Mouse (Mus musculus) liver, adult 2 months (tissue): ENCODE data around the gene Fubp3. TPM values are rescaled to one million over a fixed set of nuclear protein-coding genes. Genes with fewer than 3 reads are reported as not detected.

Experiments
- DNase-seq: peaks from one replicate; pipeline ENCODE4 v3.0.0-alpha.2; 2011; ENCODE audit warnings: low read depth, low spot score; ENCODE audit errors: extremely low read depth
- H3K27ac ChIP-seq: fragments of 200-500 bp; replicated peaks from 2 replicates; pipeline ENCODE4 v1.5.1; 2012; ENCODE audit warnings: low read depth, mild to moderate bottlenecking, control low read depth, inconsistent platforms, low read length; ENCODE audit not compliant: insufficient read depth
- H3K27me3 ChIP-seq: fragments of 200-500 bp; 2 replicates; pipeline ENCODE4 v1.6.1; 2012; ENCODE audit warnings: mild to moderate bottlenecking, moderate library complexity, low read length, inconsistent platforms; ENCODE audit not compliant: control insufficient read depth, insufficient read depth
- H3K36me3 ChIP-seq: fragments of 200-500 bp; 2 replicates; pipeline ENCODE4 v1.6.1; 2012; ENCODE audit warnings: low read length, inconsistent platforms; ENCODE audit not compliant: control insufficient read depth, insufficient read depth
- H3K4me1 ChIP-seq: fragments of 200-500 bp; 2 replicates; pipeline ENCODE4 v1.6.1; 2011; ENCODE audit warnings: low read length; ENCODE audit not compliant: control insufficient read depth, insufficient read depth
- H3K4me3 ChIP-seq: fragments of 200-500 bp; 2 replicates; pipeline ENCODE4 v1.5.1; 2011; ENCODE audit warnings: low read depth, mild to moderate bottlenecking, control low read depth, low read length, moderate library complexity; ENCODE audit not compliant: insufficient read depth
- H3K79me2 ChIP-seq: fragments of 200-500 bp; 2 replicates; pipeline ENCODE4 v1.6.1; 2012; ENCODE audit warnings: inconsistent platforms, mild to moderate bottlenecking, low read length, moderate library complexity; ENCODE audit not compliant: control insufficient read depth, insufficient read depth
- H3K9ac ChIP-seq: fragments of 200-500 bp; 2 replicates; pipeline ENCODE4 v1.6.1; 2012; ENCODE audit warnings: low read depth, mild to moderate bottlenecking, control low read depth, inconsistent platforms, low read length
- CTCF ChIP-seq: fragments of 200-500 bp; IDR thresholded peaks from 2 replicates; pipeline ENCODE4 v1.5.1; 2011; ENCODE audit warnings: low read depth, low read length, control low read depth
- POLR2A ChIP-seq: fragments of 200-500 bp; IDR thresholded peaks from 2 replicates; pipeline ENCODE4 v1.6.1; 2011; ENCODE audit warnings: low read length, control low read depth; ENCODE audit not compliant: insufficient read depth; ENCODE audit errors: extremely low read depth
- WGBS: fragments of 180-500 bp; shearing (Covaris S2); methylation state at CpG from one replicate; pipeline ENCODE4 v1.1.7; 2018; 5-methylcytosine and 5-hydroxymethylcytosine counted together
- polyA plus RNA-seq: library from polyadenylated mRNA; depleted of rRNA; stranded (reverse); fragments of >200 nt; gene quantifications from 2 replicates; pipeline ENCODE4 v1.2.3, GENCODE M21; 2012
- total RNA-seq: library from RNA; depleted of rRNA; stranded (reverse); fragments of >200 nt; gene quantifications from 2 replicates; pipeline ENCODE4 v1.2.3, GENCODE M21; 2014

The Fubp3 gene
- total and polyA plus RNA-seq, 2 experiments: 16.3 to 19.1 TPM

GRCm38 (mm10) chr2:31638581-31639465 is 66.4 kb downstream of the Fubp3 start:
- peaks cover 66% of the 10 kb centered on the region for H3K27me3 ChIP-seq
- H3K79me2 ChIP-seq: no peaks in the 10 kb centered on the region
- DNase-seq: no peak
- TF ChIP-seq CTCF: no peak
- no peak for TF ChIP-seq POLR2A
- H3K4me1 ChIP-seq: peaks cover 4% of the 10 kb centered on the region; the same call in 1 of the 2 replicates
- 6% methylated on average over 32 of the region's 34 CpGs for WGBS
- H3K9ac ChIP-seq: no peak overlapping the region
- H3K4me3 ChIP-seq: no peak overlapping the region
- H3K36me3 ChIP-seq: no peaks in the 10 kb centered on the region
- H3K27ac ChIP-seq: no peak overlapping the region

GRCm38 (mm10) chr2:31639466-31639760 is 67.0 kb downstream of the Fubp3 start:
- no peaks in the 10 kb centered on the region for H3K79me2 ChIP-seq
- no peak for TF ChIP-seq CTCF
- TF ChIP-seq POLR2A: no peak
- no peak overlapping the region for H3K4me3 ChIP-seq
- WGBS: 4% methylated on average over 12 of the region's 13 CpGs
- no peak for DNase-seq
- H3K4me1 ChIP-seq: peaks cover 4% of the 10 kb centered on the region; the same call in 1 of the 2 replicates
- no peak overlapping the region for H3K9ac ChIP-seq
- H3K36me3 ChIP-seq: no peaks in the 10 kb centered on the region
- H3K27me3 ChIP-seq: peaks cover 67% of the 10 kb centered on the region
- no peak overlapping the region for H3K27ac ChIP-seq

- no peak within 1 kb of the TSS for H3K4me3 ChIP-seq
- TF ChIP-seq CTCF (no peak), POLR2A (no peak)
- H3K36me3 ChIP-seq: no peaks in the 10 kb centered on the region
- WGBS: 7% methylated on average over 41 of the region's 41 CpGs
- H3K9ac ChIP-seq: no peak within 1 kb of the TSS
- no peak within 1 kb of the TSS for H3K27ac ChIP-seq
- H3K27me3 ChIP-seq: peaks cover 65% of the 10 kb centered on the region
- peaks cover 4% of the 10 kb centered on the region; the same call in 1 of the 2 replicates for H3K4me1 ChIP-seq
- no peaks in the 10 kb centered on the region for H3K79me2 ChIP-seq
- DNase-seq: no peak
Observed at GRCm38 (mm10) chr2:31639901-31640608, 67.6 kb downstream of the Fubp3 start, which contains the start of gene Prdm12. Gene Prdm12, plus strand, starts transcription at chr2:31640037.

- no peaks in the 10 kb centered on the region for H3K79me2 ChIP-seq
- H3K27ac ChIP-seq: no peak overlapping the region
- peak overlapping the region; percentile 45; the same call in 1 of the 2 replicates for H3K4me3 ChIP-seq
- no peak for TF ChIP-seq POLR2A
- H3K4me1 ChIP-seq: peaks cover 4% of the 10 kb centered on the region; the same call in 1 of the 2 replicates
- peaks cover 57% of the 10 kb centered on the region for H3K27me3 ChIP-seq
- 3% methylated on average over 48 of the region's 48 CpGs for WGBS
- H3K9ac ChIP-seq: no peak overlapping the region
- no peaks in the 10 kb centered on the region for H3K36me3 ChIP-seq
- DNase-seq: peak; percentile 40
Observed at GRCm38 (mm10) chr2:31640609-31641507, 68.4 kb downstream of the Fubp3 start.

- H3K27ac ChIP-seq: no peak overlapping the region
- no peak overlapping the region for H3K9ac ChIP-seq
- no peak overlapping the region for H3K4me3 ChIP-seq
- no peaks in the 10 kb centered on the region; the same call in 1 of the 2 replicates for H3K4me1 ChIP-seq
- DNase-seq: no peak
- no peaks in the 10 kb centered on the region for H3K79me2 ChIP-seq
- WGBS: 4% methylated on average over 11 of the region's 11 CpGs
- H3K36me3 ChIP-seq: no peaks in the 10 kb centered on the region
- TF ChIP-seq CTCF (no peak), POLR2A (no peak)
- peaks cover 51% of the 10 kb centered on the region for H3K27me3 ChIP-seq
Observed at GRCm38 (mm10) chr2:31641508-31641830, 69.0 kb downstream of the Fubp3 start.
